Mouse (Mus musculus) cerebellum, adult 2 months (tissue): Measurements from ENCODE around the gene Syne2.
A peak's percentile ranks its signal among the peaks of the same experiment; 100 is the strongest.

Experiments
- CTCF ChIP-seq: fragments of 200-500 bp; IDR thresholded peaks from 2 replicates; pipeline ENCODE4 v1.5.1; 2011; ENCODE audit warnings: low read depth, mild to moderate bottlenecking, control low read depth, low read length, moderate library complexity, borderline replicate concordance; ENCODE audit not compliant: insufficient read depth
- POLR2A ChIP-seq: fragments of 200-500 bp; IDR thresholded peaks from 2 replicates; pipeline ENCODE4 v1.6.1; 2011; ENCODE audit warnings: low read length, control low read depth, borderline replicate concordance; ENCODE audit not compliant: insufficient read depth

GRCm38 (mm10) chr12:76015489-76015888 is 197.6 kb downstream of the Syne2 start:
- TF ChIP-seq CTCF (0 out of 2 replicates have a peak, but pooled peaks have one; percentile 1), POLR2A (no peak)
